Mouse (Mus musculus) adipocyte (in vitro differentiated cells): ENCODE measurements around the gene Amotl1.

Experiments
- DNase-seq: peaks from one replicate; pipeline ENCODE4 v3.0.0-alpha.2; 2016; ENCODE audit warnings: low spot score

Gene Amotl1

GRCm38 (mm10) chr9:14547584-14548365 is 97.1 kb downstream of the Amotl1 start:
- no peak for DNase-seq

- no peak for DNase-seq
These were observed 100.7 kb downstream of the Amotl1 start for GRCm38 (mm10) chr9:14544034-14544757.

- DNase-seq = no peak
These were observed 109.9 kb downstream of the Amotl1 start for GRCm38 (mm10) chr9:14534833-14535456.

GRCm38 (mm10) chr9:14533659-14534058 is 111.2 kb downstream of the Amotl1 start:
- DNase-seq = no peak

GRCm38 (mm10) chr9:14532283-14532682 is 112.6 kb downstream of the Amotl1 start:
- DNase-seq = no peak

GRCm38 (mm10) chr9:14530004-14530403 is 114.9 kb downstream of the Amotl1 start:
- DNase-seq = no peak

- peak; percentile 92 for DNase-seq
These were observed 121.3 kb downstream of the Amotl1 start for GRCm38 (mm10) chr9:14523408-14524043.

- peak; percentile 59 for DNase-seq
These were observed 123.2 kb downstream of the Amotl1 start for GRCm38 (mm10) chr9:14521695-14522094.

- no peak for DNase-seq
These were observed 123.7 kb downstream of the Amotl1 start for GRCm38 (mm10) chr9:14520971-14521670.

GRCm38 (mm10) chr9:14518105-14518504 is 126.8 kb downstream of the Amotl1 start:
- DNase-seq = no peak

GRCm38 (mm10) chr9:14517296-14517695 is 127.6 kb downstream of the Amotl1 start:
- DNase-seq = no peak

GRCm38 (mm10) chr9:14512633-14513445 is 132.0 kb downstream of the Amotl1 start:
- peak; percentile 70 for DNase-seq

- DNase-seq = peak; percentile 28
These were observed 143.9 kb downstream of the Amotl1 start for GRCm38 (mm10) chr9:14500916-14501424.

- peak; percentile 99 for DNase-seq
These were observed 144.6 kb downstream of the Amotl1 start, which contains the start of the genes Kdm4d and Cwc15 for GRCm38 (mm10) chr9:14500023-14500915. Gene Kdm4d, minus strand, starts transcription at chr9:14500482. Gene Cwc15, plus strand, starts transcription at chr9:14500617.

- DNase-seq = no peak
These were observed 145.8 kb downstream of the Amotl1 start for GRCm38 (mm10) chr9:14498896-14499705.
